Mouse (Mus musculus) brain, embryonic 14.5 days (tissue): ENCODE measurements at regions not wholly inside any gene's neighbourhood (a gene's known extent, or its start where the extent isn't known, plus 50 kb on each side); places are given as distances from the start of the nearest gene placed in this dataset.
A peak's percentile ranks its signal among the peaks of the same experiment; 100 is the strongest.
"Not testable (repeated sequence)": the region's sequence is repeated elsewhere in the genome, so short reads cannot be mapped to it uniquely, and the experiment has no call there.

Experiments
- DNase-seq: peaks from one replicate; pipeline ENCODE4 v3.0.0-alpha.2; 2011; ENCODE audit warnings: low read depth
- CTCF ChIP-seq: fragments of 200-500 bp; IDR thresholded peaks from 2 replicates; pipeline ENCODE4 v1.5.1; 2012; ENCODE audit warnings: inconsistent platforms, mild to moderate bottlenecking, moderate library complexity, borderline replicate concordance; ENCODE audit not compliant: insufficient read depth, insufficient read length; ENCODE audit errors: extremely low read depth
- POLR2A ChIP-seq: fragments of 200-500 bp; IDR thresholded peaks from 2 replicates; pipeline ENCODE4 v1.6.1; 2012; ENCODE audit warnings: mild to moderate bottlenecking, inconsistent platforms, borderline replicate concordance; ENCODE audit not compliant: poor library complexity, insufficient read depth, insufficient read length, severe bottlenecking; ENCODE audit errors: extremely low read depth

DNA sequence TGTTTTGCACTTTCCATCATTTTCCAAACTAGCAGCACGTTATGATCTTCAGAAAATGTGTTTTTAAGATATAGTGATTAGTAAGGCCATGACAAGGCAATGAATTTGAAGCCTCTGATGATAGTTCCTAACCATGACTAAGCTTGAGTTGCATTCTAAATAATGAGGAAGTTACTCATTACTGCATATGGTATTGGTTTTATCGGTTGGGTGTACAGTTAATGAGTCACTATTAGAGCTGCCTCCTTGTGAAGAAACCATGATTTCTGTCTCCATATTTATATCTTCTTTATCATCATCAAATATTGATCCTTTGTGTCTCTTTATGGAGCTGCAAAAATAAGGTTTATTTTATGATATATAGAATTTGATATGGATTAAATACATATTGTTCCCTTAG, 4763.5 kb upstream of the Gm7489 start:
- DNase-seq = no peak
- TF ChIP-seq POLR2A (no peak), CTCF (no peak)

DNA sequence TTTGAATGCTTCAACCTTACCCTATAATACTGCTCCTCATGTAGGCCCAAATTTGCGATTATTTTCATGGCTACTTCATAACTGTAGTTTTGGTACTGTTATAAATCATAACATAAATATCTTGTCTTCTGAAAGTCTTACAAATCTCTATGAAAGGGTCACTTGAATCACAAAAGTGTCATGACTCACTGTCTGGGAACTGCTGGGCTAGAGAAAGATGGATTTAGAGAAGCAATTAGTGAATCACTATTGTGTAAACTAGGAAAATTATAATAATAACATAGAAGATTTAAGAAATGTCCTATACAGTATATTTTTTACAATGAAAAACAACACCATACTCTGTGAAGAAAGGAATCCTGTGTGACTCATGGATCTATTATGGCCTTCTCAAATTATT, 4738.3 kb upstream of the Gm7489 start:
- TF ChIP-seq CTCF (no peak), POLR2A (no peak)
- no peak for DNase-seq

DNA sequence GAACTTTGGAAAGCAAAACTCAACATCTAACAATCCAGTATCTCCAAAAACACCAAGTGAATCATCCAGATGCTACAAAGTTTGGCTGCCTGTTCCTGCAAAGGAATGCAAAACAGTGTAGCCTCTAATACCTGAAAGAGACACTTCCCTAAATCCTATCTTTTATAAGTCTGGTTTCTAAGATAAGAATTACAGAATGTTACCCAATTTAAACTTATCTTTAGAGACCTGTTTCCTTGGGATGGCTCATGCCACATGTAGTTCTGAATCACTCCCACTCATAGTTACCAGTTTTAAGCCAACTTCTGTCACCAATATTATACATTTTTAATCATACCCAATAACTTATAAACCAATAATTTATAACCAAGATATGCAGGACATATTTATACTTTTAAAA, 4732.7 kb upstream of the Gm7489 start:
- DNase-seq = no peak
- no peak for TF ChIP-seq POLR2A
- no peak for TF ChIP-seq CTCF

DNA sequence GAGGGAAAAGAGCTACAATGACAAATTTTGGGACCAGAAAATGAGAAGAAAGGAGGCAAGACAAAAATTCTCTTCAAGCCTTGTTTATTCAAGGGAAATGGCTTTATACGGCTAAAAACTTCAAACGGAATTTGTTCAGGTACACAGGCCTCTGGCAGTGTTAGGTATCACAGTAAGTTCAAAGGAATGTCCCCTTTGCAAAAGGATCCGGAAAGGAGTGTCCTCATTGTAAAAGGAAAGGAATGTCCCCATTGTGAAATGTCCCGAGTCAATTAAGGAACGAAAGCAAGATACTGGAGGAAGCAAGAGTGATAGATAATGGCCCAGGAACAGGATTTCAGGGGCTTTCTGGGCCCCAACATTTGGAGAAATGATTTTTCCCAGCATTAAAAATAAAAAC, 4730.7 kb upstream of the Gm7489 start:
- DNase-seq = no peak
- no peak for TF ChIP-seq CTCF
- TF ChIP-seq POLR2A = no peak

DNA sequence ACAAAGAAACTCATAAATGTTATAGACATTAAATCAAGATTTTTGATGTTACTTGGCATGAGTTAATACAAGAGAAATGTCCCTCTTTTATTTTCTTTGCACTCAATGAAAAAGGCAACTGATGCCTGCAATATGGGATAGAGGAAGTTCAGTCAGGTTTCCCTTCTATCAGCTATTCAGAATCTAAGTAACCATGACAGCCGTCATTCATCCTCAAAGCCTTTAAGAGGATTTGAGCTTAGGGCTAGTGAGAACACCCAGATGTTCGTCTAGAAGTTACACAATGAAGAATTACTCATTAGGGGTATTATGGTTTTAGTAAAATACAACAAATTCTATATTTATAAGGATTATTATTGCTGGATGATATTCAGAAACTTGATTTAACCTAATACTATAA, 4693.2 kb upstream of the Gm7489 start:
- peak; percentile 22 for DNase-seq
- no peak for TF ChIP-seq CTCF
- TF ChIP-seq POLR2A = no peak

DNA sequence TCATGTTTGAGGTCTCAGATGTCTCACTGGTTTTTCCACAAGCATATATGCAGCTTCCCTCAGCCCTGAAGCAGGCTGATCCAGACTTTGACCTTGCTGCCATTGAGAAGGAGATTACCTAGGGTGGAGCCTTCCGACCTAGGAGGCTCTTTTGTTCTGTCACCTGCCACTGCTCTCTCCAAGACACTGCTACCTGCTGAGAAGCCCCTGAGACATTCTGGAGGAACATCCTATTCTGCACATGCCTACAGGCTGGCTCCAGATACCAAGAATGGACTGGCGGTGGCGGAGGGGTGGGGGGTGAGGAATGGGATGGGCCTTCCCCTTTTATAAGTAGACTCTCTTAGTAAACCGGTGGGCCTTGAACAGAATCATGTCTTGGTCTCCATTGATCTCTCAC, 4692.1 kb upstream of the Gm7489 start:
- not testable (repeated sequence) for DNase-seq

DNA sequence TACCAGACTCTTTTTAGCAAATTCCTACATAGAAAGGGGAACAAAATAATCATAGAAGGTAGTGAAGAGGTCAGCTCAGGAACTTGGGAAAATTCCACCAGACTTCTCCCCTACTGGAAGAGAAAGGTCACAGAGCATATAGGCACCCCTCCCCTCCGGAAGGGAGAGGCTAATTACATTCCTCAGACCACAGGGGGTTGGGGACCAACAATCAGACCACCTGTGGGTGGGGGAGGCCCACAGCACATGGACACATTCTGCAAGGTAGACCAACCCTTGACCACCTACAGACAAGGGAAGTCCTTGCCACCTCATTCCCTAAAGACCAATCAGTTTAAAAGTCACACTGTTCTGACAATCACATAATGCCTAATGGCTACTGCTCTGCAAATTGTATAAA, 4655.6 kb upstream of the Gm7489 start:
- no peak for TF ChIP-seq POLR2A
- no peak for TF ChIP-seq CTCF
- DNase-seq = no peak

DNA sequence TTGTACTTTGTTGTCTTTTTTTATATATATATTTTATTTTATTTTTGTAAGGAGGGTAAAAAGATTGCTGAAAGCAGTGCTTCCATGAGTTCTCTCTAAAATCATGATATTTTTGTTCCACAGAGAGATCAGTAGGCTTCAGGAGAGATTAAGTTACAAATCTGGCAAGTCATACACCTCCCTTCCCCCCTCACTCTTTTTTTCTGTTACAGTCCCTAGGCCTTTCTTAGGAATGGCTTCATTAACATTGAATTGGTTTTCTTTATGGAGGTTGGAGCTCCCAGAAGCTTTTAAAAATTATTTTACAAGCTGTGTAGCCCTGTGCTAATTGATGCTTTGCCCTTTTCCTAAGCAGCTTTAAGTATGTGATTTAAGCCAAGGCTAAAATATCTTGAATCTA, 4653.9 kb upstream of the Gm7489 start:
- peak; percentile 5 for DNase-seq
- TF ChIP-seq POLR2A (no peak), CTCF (no peak)

DNA sequence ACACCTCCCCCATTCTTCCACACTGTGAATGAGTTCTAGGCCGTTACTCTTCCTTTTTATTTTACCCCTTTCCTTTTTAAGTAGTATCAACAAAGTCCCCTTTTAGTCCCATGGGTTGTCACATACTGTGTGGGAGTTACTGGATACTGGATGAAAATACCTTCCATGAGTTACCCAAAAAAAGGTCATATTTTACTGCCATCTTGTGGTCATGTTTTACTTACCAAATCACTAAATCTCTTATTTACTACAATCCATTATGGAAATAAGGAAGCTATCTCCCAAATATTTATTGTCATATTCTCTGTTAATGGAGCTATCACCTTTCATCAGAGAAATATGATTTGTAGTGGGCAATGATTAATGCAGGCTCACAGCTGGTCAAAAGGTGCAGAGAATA, 4614.5 kb upstream of the Gm7489 start:
- no peak for TF ChIP-seq CTCF
- TF ChIP-seq POLR2A = no peak
- DNase-seq = peak; percentile 17
